Mouse (Mus musculus): Measurements from ENCODE around the gene Spire2. TPM values are rescaled to one million over a fixed set of nuclear protein-coding genes. Genes with fewer than 3 reads are reported as not detected.
A peak's percentile ranks its signal among the peaks of the same experiment; 100 is the strongest.

The Spire2 gene
- total and polyA plus RNA-seq, 3 experiments, result 0.12 to 0.33 TPM; not detected in 1

DNA sequence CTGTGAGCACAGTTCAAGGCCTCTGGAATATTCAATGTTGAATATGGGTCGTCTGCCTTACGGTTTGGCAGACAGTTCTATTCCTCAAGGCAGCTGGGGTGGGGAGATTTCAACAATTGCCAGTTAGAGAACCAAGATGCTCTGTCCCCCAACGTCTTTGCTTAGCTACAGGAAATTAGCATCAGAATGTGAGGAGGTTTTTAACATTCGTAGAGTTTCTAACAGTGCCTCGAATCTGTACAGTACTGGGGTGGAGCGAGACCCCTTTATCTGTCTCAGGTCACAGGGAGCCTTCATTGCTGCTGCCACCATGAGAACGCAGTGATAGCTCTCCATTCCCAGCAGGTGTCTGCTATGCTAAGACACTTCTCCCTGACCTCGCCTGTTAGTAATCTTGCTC lies 43.6 kb downstream of the Spire2 start:
- no peak for DNase-seq (ENCODE audit: low spot score)
- Histone ChIP-seq H3K9me3 (replicated peaks) (no peaks in the 10 kb centered on the region), H3K36me3 (replicated peaks) (peaks cover 56% of the 10 kb centered on the region), H3K4me3 (ENCODE audit: low read depth, low read length) (no peak overlapping the region), H3K27me3 (ENCODE audit: insufficient read depth, low read length) (peaks cover 3% of the 10 kb centered on the region), H3K4me1 (ENCODE audit: insufficient read depth, low read depth, low read length) (peaks cover 42% of the 10 kb centered on the region)
- ATAC-seq (ENCODE audit: extremely low read depth, insufficient number of reproducible peaks, low FRiP score, poor library complexity, severe bottlenecking), result no peak
- TF ChIP-seq GATA2 (IDR thresholded peaks at IDR 0.05; ENCODE audit: borderline replicate concordance, low read depth, low read length), result no peak
- no peak for TF ChIP-seq POLR2AphosphoS5 (IDR thresholded peaks at IDR 0.05; ENCODE audit: insufficient replicate concordance, low read depth, low read length)
- TF ChIP-seq GATA1 (IDR thresholded peaks at IDR 0.05; ENCODE audit: borderline replicate concordance, low read length), result no peak
- no peak for TF ChIP-seq CTCF (IDR thresholded peaks at IDR 0.05; ENCODE audit: low read depth, low read length)
- no peak for TF ChIP-seq TAL1 (conservative IDR thresholded peaks at IDR 0.05; ENCODE audit: low read depth, low read length)

DNA sequence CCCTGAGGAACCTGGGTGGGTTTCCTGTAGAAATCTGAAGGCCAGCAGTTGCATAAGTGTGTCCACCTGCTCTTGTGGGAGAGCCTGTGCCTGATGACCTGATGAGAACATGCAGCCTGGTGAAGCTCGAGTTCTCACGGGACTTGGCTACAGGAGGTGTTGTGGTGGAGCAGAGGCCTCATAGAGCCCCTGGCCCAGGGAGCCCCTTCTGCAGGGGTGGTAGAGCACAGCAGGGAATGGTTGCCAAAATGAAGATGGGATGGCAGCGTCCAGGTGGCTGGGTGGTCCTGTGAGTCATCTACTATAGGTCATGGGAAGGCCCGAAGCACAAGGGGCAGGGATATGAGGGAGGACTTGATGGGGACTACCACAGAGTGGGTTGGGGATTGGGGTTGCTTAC lies 49.2 kb downstream of the Spire2 start:
- Histone ChIP-seq H3K4me1 (ENCODE audit: insufficient read depth, low read depth, low read length) (peaks cover 3% of the 10 kb centered on the region), H3K9me3 (replicated peaks) (no peaks in the 10 kb centered on the region), H3K36me3 (replicated peaks) (peaks cover 92% of the 10 kb centered on the region), H3K27me3 (ENCODE audit: insufficient read depth, low read length) (no peaks in the 10 kb centered on the region), H3K4me3 (ENCODE audit: low read depth, low read length) (no peak overlapping the region)
- DNase-seq (ENCODE audit: low spot score) (no peak), ATAC-seq (ENCODE audit: extremely low read depth, insufficient number of reproducible peaks, low FRiP score, poor library complexity, severe bottlenecking) (no peak)
- no peak for TF ChIP-seq CTCF (IDR thresholded peaks at IDR 0.05; ENCODE audit: low read depth, low read length)
- TF ChIP-seq GATA1 (IDR thresholded peaks at IDR 0.05; ENCODE audit: borderline replicate concordance, low read length), result no peak
- TF ChIP-seq TAL1 (conservative IDR thresholded peaks at IDR 0.05; ENCODE audit: low read depth, low read length), result no peak
- TF ChIP-seq GATA2 (IDR thresholded peaks at IDR 0.05; ENCODE audit: borderline replicate concordance, low read depth, low read length), result no peak
- TF ChIP-seq POLR2AphosphoS5 (IDR thresholded peaks at IDR 0.05; ENCODE audit: insufficient replicate concordance, low read depth, low read length), result no peak

GRCm38 (mm10) chr8:123382516-123382915 lies 50.0 kb downstream of the Spire2 start:
- H3K27me3 ChIP-seq (ENCODE audit: insufficient read depth, low read length), result no peaks in the 10 kb centered on the region
- H3K36me3 ChIP-seq (replicated peaks), result peaks cover 93% of the 10 kb centered on the region
- DNase-seq (ENCODE audit: low spot score) (no peak), ATAC-seq (ENCODE audit: extremely low read depth, insufficient number of reproducible peaks, low FRiP score, poor library complexity, severe bottlenecking) (no peak)
- no peak overlapping the region for H3K4me3 ChIP-seq (ENCODE audit: low read depth, low read length)
- H3K4me1 ChIP-seq (ENCODE audit: insufficient read depth, low read depth, low read length), result no peaks in the 10 kb centered on the region; the same call in 1 of the 2 replicates
- H3K9me3 ChIP-seq (replicated peaks), result no peaks in the 10 kb centered on the region
- TF ChIP-seq GATA2 (IDR thresholded peaks at IDR 0.05; ENCODE audit: borderline replicate concordance, low read depth, low read length) (no peak), POLR2AphosphoS5 (IDR thresholded peaks at IDR 0.05; ENCODE audit: insufficient replicate concordance, low read depth, low read length) (no peak), CTCF (IDR thresholded peaks at IDR 0.05; ENCODE audit: low read depth, low read length) (no peak)

DNA sequence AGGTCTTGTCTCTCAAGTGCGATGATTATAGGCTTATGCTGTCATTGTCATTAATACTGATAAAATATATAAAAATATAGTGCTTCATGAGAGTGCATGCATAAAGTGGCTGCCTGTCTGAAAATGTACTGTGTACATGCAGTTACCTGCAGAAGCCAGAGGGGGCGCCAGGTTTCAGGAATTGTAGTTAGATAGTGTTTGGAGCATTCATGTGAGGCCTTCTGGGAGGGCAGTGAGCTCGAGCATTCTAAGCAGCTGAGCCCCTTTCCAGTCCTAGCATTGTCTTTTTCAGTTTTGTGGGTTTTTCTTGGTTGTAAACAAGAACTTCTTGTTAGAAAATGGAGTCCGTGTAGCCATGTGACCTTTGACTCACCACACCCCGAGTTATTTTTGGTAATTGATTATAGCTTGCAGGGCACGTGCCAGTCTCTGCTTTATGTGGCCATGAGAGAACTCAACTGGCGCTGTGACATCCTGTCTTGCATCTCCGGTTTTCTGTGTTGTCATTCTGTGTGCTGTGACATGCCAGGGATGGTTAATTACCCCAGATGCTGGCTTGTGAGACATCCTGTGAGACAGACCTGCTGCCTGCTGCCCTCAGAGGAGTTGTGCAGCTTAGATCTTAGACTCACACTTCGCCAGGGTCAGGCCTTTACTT lies 52.5 kb downstream of the Spire2 start:
- TF ChIP-seq GATA1 (IDR thresholded peaks at IDR 0.05; ENCODE audit: borderline replicate concordance, low read length) (no peak), TAL1 (conservative IDR thresholded peaks at IDR 0.05; ENCODE audit: low read depth, low read length) (no peak), CTCF (IDR thresholded peaks at IDR 0.05; ENCODE audit: low read depth, low read length) (peak; percentile 58), GATA2 (IDR thresholded peaks at IDR 0.05; ENCODE audit: borderline replicate concordance, low read depth, low read length) (no peak), POLR2AphosphoS5 (IDR thresholded peaks at IDR 0.05; ENCODE audit: insufficient replicate concordance, low read depth, low read length) (no peak)
- ATAC-seq (ENCODE audit: extremely low read depth, insufficient number of reproducible peaks, low FRiP score, poor library complexity, severe bottlenecking) (no peak), DNase-seq (ENCODE audit: low spot score) (no peak)
- H3K4me1 ChIP-seq (ENCODE audit: insufficient read depth, low read depth, low read length), result no peaks in the 10 kb centered on the region; the same call in 1 of the 2 replicates
- H3K9me3 ChIP-seq (replicated peaks), result no peaks in the 10 kb centered on the region
- H3K27me3 ChIP-seq (ENCODE audit: insufficient read depth, low read length), result no peaks in the 10 kb centered on the region
- peaks cover 100% of the 10 kb centered on the region for H3K36me3 ChIP-seq (replicated peaks)
- no peak overlapping the region for H3K4me3 ChIP-seq (ENCODE audit: low read depth, low read length)

DNA sequence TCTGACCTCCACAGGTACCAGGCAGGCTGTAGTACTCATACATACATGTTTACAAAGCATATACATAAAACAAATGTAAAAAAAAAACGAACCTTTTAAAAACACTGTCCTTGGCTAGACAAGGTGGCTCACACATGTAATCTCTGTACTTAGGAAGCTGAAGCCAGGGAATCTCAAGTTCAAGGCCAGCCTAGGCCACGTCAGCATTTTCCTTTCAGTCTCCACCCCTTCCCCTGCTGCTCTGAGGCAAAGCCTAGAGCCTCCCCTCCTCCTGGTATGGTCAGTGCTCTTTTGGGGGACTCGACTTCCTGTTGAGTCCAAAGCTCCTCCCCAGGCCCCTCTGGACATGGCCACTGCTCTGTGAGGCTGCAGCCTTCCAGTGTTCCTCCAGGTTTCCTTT lies 54.5 kb downstream of the Spire2 start:
- H3K36me3 ChIP-seq (replicated peaks), result peaks cover 100% of the 10 kb centered on the region
- no peaks in the 10 kb centered on the region for H3K27me3 ChIP-seq (ENCODE audit: insufficient read depth, low read length)
- ATAC-seq (ENCODE audit: extremely low read depth, insufficient number of reproducible peaks, low FRiP score, poor library complexity, severe bottlenecking), result no peak

GRCm38 (mm10) chr8:123387801-123388200 lies 55.3 kb downstream of the Spire2 start:
- Histone ChIP-seq H3K27me3 (ENCODE audit: insufficient read depth, low read length) (no peaks in the 10 kb centered on the region), H3K9me3 (replicated peaks) (no peaks in the 10 kb centered on the region), H3K4me3 (ENCODE audit: low read depth, low read length) (no peak overlapping the region), H3K4me1 (ENCODE audit: insufficient read depth, low read depth, low read length) (no peaks in the 10 kb centered on the region; the same call in 1 of the 2 replicates), H3K36me3 (replicated peaks) (peaks cover 100% of the 10 kb centered on the region)
- DNase-seq (ENCODE audit: low spot score) (no peak), ATAC-seq (ENCODE audit: extremely low read depth, insufficient number of reproducible peaks, low FRiP score, poor library complexity, severe bottlenecking) (no peak)
- TF ChIP-seq POLR2AphosphoS5 (IDR thresholded peaks at IDR 0.05; ENCODE audit: insufficient replicate concordance, low read depth, low read length) (no peak), TAL1 (conservative IDR thresholded peaks at IDR 0.05; ENCODE audit: low read depth, low read length) (no peak), GATA1 (IDR thresholded peaks at IDR 0.05; ENCODE audit: borderline replicate concordance, low read length) (no peak), CTCF (IDR thresholded peaks at IDR 0.05; ENCODE audit: low read depth, low read length) (no peak), GATA2 (IDR thresholded peaks at IDR 0.05; ENCODE audit: borderline replicate concordance, low read depth, low read length) (no peak)

More for the DNA sequence above, 54.5 kb downstream of the Spire2 start:
- H3K9me3 ChIP-seq (replicated peaks), result no peaks in the 10 kb centered on the region
- TF ChIP-seq GATA2 (IDR thresholded peaks at IDR 0.05; ENCODE audit: borderline replicate concordance, low read depth, low read length) (no peak), TAL1 (conservative IDR thresholded peaks at IDR 0.05; ENCODE audit: low read depth, low read length) (no peak), CTCF (IDR thresholded peaks at IDR 0.05; ENCODE audit: low read depth, low read length) (no peak), POLR2AphosphoS5 (IDR thresholded peaks at IDR 0.05; ENCODE audit: insufficient replicate concordance, low read depth, low read length) (no peak), GATA1 (IDR thresholded peaks at IDR 0.05; ENCODE audit: borderline replicate concordance, low read length) (no peak)
- no peak for DNase-seq (ENCODE audit: low spot score)
- H3K4me1 ChIP-seq (ENCODE audit: insufficient read depth, low read depth, low read length), result no peaks in the 10 kb centered on the region; the same call in 1 of the 2 replicates
- no peak overlapping the region for H3K4me3 ChIP-seq (ENCODE audit: low read depth, low read length)
